Mouse (Mus musculus): ENCODE results near the gene Fbxw7. TPM values are rescaled to one million over a fixed set of nuclear protein-coding genes. Genes with fewer than 3 reads are reported as not detected.

Gene Fbxw7
- total RNA-seq, 2 experiments from 2014 or later, result 234 to 282 TPM

DNA sequence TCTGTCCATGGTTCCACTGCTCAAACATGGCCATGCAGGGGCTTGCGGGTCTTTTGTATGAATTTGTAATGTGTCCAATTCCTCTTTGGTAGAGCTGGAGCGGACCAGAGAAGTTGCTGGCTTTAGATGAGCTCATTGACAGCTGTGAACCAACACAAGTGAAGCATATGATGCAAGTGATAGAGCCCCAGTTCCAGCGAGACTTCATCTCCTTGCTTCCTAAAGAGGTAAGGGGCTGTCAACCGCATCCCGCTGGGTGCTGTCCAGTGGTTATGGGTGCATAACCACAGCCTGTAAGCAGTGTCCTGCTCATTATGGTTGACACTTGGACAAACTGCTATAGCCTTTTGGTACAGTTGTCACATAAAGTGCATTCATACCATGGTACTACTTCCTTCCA lies 150.1 kb downstream of the Fbxw7 start:
- H3K27ac ChIP-seq, result no peak overlapping the region; the same call in 1 of the 2 replicates
- H3K4me3 ChIP-seq, result no peak overlapping the region
- DNase-seq (ENCODE audit: extremely low spot score in 1 of 2, low spot score in 2 of 2), result no peak
- no peak for TF ChIP-seq CTCF (IDR thresholded peaks at IDR 0.05)
- intact Hi-C loops (cut with DNase I), result no loop called here

GRCm38 (mm10) chr3:84967364-84967763 lies 152.3 kb downstream of the Fbxw7 start:
- TF ChIP-seq CTCF (IDR thresholded peaks at IDR 0.05), result no peak
- intact Hi-C loops (cut with DNase I), result no loop called here
- no peak for DNase-seq (ENCODE audit: extremely low spot score in 1 of 2, low spot score in 2 of 2)
- Histone ChIP-seq H3K4me3 (no peak overlapping the region), H3K27ac (peak overlapping the region; percentile 50; the same call in 1 of the 2 replicates)

DNA sequence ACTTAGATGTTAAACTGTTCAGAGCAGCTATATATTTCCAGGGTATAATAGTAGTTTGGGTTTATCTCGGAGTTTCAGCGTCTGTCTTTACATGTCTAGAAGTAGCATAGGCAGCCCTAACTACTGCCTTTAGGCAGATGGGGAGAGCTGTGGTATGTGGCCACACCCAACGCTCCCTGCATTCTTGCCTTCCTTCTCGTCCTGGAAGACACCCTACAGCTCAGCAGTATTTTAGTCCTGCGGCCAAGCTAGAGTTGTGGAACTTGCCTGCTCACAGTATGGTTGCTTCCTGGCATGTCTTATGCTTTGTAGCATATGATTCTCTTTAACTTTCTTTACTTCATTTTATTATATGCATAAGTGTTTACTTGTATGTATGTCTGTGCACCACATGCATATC lies 156.5 kb downstream of the Fbxw7 start:
- no peak for DNase-seq (ENCODE audit: extremely low spot score in 1 of 2, low spot score in 2 of 2)
- Histone ChIP-seq H3K4me3 (no peak overlapping the region), H3K27ac (peak overlapping the region; percentile 51)
- no peak for TF ChIP-seq CTCF (IDR thresholded peaks at IDR 0.05)
- intact Hi-C loops (cut with DNase I), result loop anchor here (5.0 kb wide), 1 partner anchor 176 kb away; no protein-coding TSS in a partner anchor

DNA sequence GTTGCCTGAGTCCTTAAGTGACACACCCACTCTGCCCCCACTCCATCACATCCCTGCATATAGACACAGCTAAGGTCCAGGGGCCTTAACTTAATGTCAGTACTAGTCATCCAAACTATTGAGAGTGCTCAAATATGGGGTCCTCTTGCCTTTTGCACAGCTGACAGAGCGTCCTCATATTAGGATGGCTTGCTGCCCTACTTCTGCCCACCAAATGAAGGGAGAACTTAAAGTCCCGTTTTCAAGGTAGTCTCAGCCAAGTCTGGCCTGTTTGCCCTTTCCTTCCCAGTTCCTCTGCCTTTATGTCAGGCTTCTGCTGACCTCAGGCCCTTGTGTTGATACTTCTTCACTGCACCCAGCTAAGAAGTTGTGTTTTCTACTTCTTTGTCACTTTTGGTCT lies 157.8 kb downstream of the Fbxw7 start:
- TF ChIP-seq CTCF (IDR thresholded peaks at IDR 0.05), result no peak
- intact Hi-C loops (cut with DNase I), result loop anchor here (5.0 kb wide), 1 partner anchor 174 kb away; no protein-coding TSS in a partner anchor
- peak overlapping the region; percentile 51 for H3K27ac ChIP-seq
- no peak for DNase-seq (ENCODE audit: extremely low spot score in 1 of 2, low spot score in 2 of 2)
- H3K4me3 ChIP-seq, result no peak overlapping the region

DNA sequence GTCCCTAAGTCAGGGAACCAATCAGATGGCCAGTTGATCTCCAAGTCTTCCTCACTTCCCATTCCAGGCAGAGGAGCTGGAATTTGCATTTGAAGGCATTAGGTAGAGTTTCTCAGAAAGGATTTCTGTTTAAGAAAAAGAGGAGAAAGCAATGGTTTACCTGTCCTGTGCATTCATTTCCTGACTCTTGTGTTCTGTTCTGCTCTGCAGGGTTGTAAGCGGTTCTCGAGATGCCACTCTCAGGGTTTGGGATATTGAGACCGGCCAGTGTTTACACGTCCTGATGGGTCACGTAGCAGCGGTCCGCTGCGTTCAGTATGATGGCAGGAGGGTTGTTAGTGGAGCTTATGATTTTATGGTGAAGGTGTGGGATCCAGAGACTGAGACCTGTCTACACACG lies 159.1 kb downstream of the Fbxw7 start:
- no peak for TF ChIP-seq CTCF (IDR thresholded peaks at IDR 0.05)
- intact Hi-C loops (cut with DNase I), result loop anchor here (5.0 kb wide), 1 partner anchor 173 kb away; no protein-coding TSS in a partner anchor
- Histone ChIP-seq H3K4me3 (no peak overlapping the region), H3K27ac (peak overlapping the region; percentile 51)
- DNase-seq (ENCODE audit: extremely low spot score in 1 of 2, low spot score in 2 of 2), result no peak

GRCm38 (mm10) chr3:84978676-84979075 lies 163.6 kb downstream of the Fbxw7 start:
- intact Hi-C loops (cut with DNase I), result no loop called here
- Histone ChIP-seq H3K4me3 (no peak overlapping the region), H3K27ac (peak overlapping the region; percentile 48; the same call in 1 of the 2 replicates)
- TF ChIP-seq CTCF (IDR thresholded peaks at IDR 0.05), result no peak
- no peak for DNase-seq (ENCODE audit: extremely low spot score in 1 of 2, low spot score in 2 of 2)

DNA sequence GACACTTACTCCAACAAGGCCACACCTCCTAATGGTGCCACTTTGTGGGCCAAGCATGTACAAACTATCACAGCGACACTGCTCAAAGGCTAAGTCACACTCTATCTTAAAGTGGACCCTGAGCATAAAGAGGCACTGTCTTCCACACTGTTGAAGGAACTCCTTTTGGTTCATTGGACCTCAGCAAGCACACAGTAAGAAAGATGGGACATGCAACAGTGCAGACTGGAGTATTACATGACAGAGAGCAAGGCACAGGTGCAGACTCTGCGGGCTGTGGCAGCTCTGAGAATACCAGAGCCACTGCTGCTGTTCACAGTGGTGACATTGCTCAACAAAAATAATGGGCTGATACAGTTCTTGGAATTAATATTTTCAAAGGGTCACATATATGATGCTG lies 165.1 kb downstream of the Fbxw7 start:
- Histone ChIP-seq H3K4me3 (no peak overlapping the region), H3K27ac (peak overlapping the region; percentile 33; the same call in 1 of the 2 replicates)
- intact Hi-C loops (cut with DNase I), result no loop called here
- no peak for DNase-seq (ENCODE audit: extremely low spot score in 1 of 2, low spot score in 2 of 2)
- no peak for TF ChIP-seq CTCF (IDR thresholded peaks at IDR 0.05)

- no peak for TF ChIP-seq CTCF (IDR thresholded peaks at IDR 0.05)
- no peak for DNase-seq (ENCODE audit: extremely low spot score in 1 of 2, low spot score in 2 of 2)
- Histone ChIP-seq H3K27ac (peak overlapping the region; percentile 82), H3K4me3 (no peak overlapping the region)
- intact Hi-C loops (cut with DNase I), result no loop called here
Measured at GRCm38 (mm10) chr3:84982688-84983087, 167.6 kb downstream of the Fbxw7 start.

GRCm38 (mm10) chr3:84985121-84985625 lies 170.1 kb downstream of the Fbxw7 start:
- intact Hi-C loops (cut with DNase I), result loop anchor here (1.0 to 2.0 kb wide), 6 partner anchors 35 to 536 kb away; no protein-coding TSS in a partner anchor
- no peak for TF ChIP-seq CTCF (IDR thresholded peaks at IDR 0.05)
- H3K27ac ChIP-seq, result peak overlapping the region; percentile 91
- H3K4me3 ChIP-seq, result no peak overlapping the region
- DNase-seq (ENCODE audit: extremely low spot score in 1 of 2, low spot score in 2 of 2), result peak; percentile 57 to 68

GRCm38 (mm10) chr3:84988880-84989279 lies 173.8 kb downstream of the Fbxw7 start:
- TF ChIP-seq CTCF (IDR thresholded peaks at IDR 0.05), result no peak
- intact Hi-C loops (cut with DNase I), result no loop called here
- DNase-seq (ENCODE audit: extremely low spot score in 1 of 2, low spot score in 2 of 2), result no peak
- no peak overlapping the region; the same call in 1 of the 2 replicates for H3K27ac ChIP-seq
- H3K4me3 ChIP-seq, result no peak overlapping the region

DNA sequence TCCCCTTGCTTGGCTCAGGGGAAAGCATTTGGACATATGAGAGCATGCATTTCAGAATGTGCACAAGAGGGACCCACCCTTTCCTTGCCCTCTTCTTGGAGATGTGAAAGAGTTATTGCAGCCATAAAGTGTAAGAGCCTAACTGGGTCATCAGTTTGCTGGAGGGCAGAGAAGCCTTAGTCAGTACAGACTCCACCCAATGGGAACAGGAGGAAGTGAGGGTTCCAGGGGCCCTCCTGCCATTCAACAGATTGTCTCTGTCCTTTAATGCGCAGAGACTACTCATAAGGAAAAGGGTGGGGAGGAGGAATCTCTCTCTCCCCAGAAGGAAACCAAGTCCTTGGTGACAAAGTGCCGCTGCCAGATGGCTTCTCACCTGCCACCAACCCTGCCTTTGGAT lies 190.2 kb downstream of the Fbxw7 start:
- intact Hi-C loops (cut with DNase I), result no loop called here
- Histone ChIP-seq H3K27ac (no peak overlapping the region), H3K4me3 (no peak overlapping the region)
- DNase-seq (ENCODE audit: extremely low spot score in 1 of 2, low spot score in 2 of 2), result no peak
- no peak for TF ChIP-seq CTCF (IDR thresholded peaks at IDR 0.05)

DNA sequence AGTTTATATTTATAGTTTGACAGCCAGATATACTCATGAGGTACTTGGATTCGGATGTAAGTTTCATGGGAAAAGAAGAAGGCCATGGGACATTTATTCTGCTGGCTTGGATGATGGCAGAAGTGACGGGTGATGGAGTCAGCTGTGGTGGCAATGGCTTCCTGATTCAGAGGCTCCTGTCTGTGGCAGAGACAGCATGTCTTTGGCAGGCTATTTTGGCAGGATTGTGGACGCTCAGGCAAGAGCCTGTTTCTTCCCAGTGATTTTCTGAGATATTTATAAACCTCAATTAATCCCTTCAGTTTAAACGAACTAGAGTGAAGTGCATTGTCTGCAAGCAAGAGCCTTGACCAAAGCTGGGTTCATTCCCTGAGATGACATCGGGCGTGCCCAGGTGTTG lies 197.8 kb downstream of the Fbxw7 start:
- intact Hi-C loops (cut with DNase I), result no loop called here
- Histone ChIP-seq H3K4me3 (no peak overlapping the region), H3K27ac (peak overlapping the region; percentile 93)
- no peak for DNase-seq (ENCODE audit: extremely low spot score in 1 of 2, low spot score in 2 of 2)
- TF ChIP-seq CTCF (IDR thresholded peaks at IDR 0.05), result no peak

DNA sequence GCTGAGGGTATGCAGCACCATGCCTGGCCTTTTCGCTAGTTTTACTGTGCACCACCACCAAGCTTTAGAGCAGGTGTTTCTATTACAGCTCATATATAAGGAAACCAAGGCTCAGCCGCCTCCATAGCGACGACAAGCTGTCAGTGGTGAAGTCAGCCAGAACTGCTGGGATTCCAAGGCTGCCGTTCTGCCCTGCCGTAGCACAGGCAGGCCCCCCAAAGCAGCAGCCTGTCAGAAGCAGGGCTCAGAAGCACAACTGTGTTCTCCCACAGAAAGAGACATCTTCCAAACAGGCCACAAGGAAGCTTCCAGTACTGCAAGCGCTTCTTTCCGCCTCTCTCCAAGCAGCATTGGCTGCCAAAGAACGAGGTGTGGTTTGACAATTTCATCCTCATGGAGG lies 200.6 kb downstream of the Fbxw7 start:
- peak; percentile 67 to 72 for DNase-seq (ENCODE audit: extremely low spot score in 1 of 2, low spot score in 2 of 2)
- intact Hi-C loops (cut with DNase I), result loop anchor here (2.0 kb wide), 1 partner anchor 29 kb away; no protein-coding TSS in a partner anchor
- TF ChIP-seq CTCF (IDR thresholded peaks at IDR 0.05), result peak; percentile 7
- H3K27ac ChIP-seq, result peak overlapping the region; percentile 93
- H3K4me3 ChIP-seq, result no peak overlapping the region

Data from left cerebral cortex, adult 2 months (tissue).